Mouse (Mus musculus): ENCODE data around the gene Fndc3b. TPM values are rescaled to one million over a fixed set of nuclear protein-coding genes. Genes with fewer than 3 reads are reported as not detected.

Fndc3b gene
- total RNA-seq, 2 experiments from 2014 or later: 20.6 to 22.0 TPM

- DNase-seq: no peak
These were observed 40.7 kb downstream of the Fndc3b start for GRCm38 (mm10) chr3:27670416-27670815.

GRCm38 (mm10) chr3:27667280-27667679 is 43.8 kb downstream of the Fndc3b start:
- no peak for DNase-seq

- DNase-seq: no peak
These were observed 45.8 kb downstream of the Fndc3b start for GRCm38 (mm10) chr3:27665338-27665737.

GRCm38 (mm10) chr3:27663221-27663620 is 47.9 kb downstream of the Fndc3b start:
- no peak for DNase-seq

- DNase-seq: no peak
These were observed 52.8 kb downstream of the Fndc3b start for GRCm38 (mm10) chr3:27658198-27658763.

GRCm38 (mm10) chr3:27656764-27657390 is 54.2 kb downstream of the Fndc3b start:
- DNase-seq: peak; percentile 66

GRCm38 (mm10) chr3:27655673-27656072 is 55.4 kb downstream of the Fndc3b start:
- DNase-seq: no peak

- no peak for DNase-seq
These were observed 56.1 kb downstream of the Fndc3b start for GRCm38 (mm10) chr3:27655042-27655441.

- DNase-seq: no peak
These were observed 58.6 kb downstream of the Fndc3b start for GRCm38 (mm10) chr3:27652451-27653011.

- DNase-seq: no peak
These were observed 59.4 kb downstream of the Fndc3b start for GRCm38 (mm10) chr3:27651731-27652130.

GRCm38 (mm10) chr3:27650083-27650482 is 61.0 kb downstream of the Fndc3b start:
- no peak for DNase-seq

- no peak for DNase-seq
These were observed 61.8 kb downstream of the Fndc3b start for GRCm38 (mm10) chr3:27649316-27649715.

- no peak for DNase-seq
These were observed 68.7 kb downstream of the Fndc3b start for GRCm38 (mm10) chr3:27642381-27642780.

- DNase-seq: no peak
These were observed 71.4 kb downstream of the Fndc3b start for GRCm38 (mm10) chr3:27639701-27640100.

- DNase-seq: no peak
These were observed 74.0 kb downstream of the Fndc3b start for GRCm38 (mm10) chr3:27637046-27637661.

GRCm38 (mm10) chr3:27635776-27636175 is 75.3 kb downstream of the Fndc3b start:
- DNase-seq: no peak

GRCm38 (mm10) chr3:27632880-27633279 is 78.2 kb downstream of the Fndc3b start:
- no peak for DNase-seq

- DNase-seq: peak; percentile 82
These were observed 80.0 kb downstream of the Fndc3b start for GRCm38 (mm10) chr3:27631112-27631511.

- no peak for DNase-seq
These were observed 81.4 kb downstream of the Fndc3b start for GRCm38 (mm10) chr3:27629716-27630115.

GRCm38 (mm10) chr3:27626301-27626700 is 84.8 kb downstream of the Fndc3b start:
- DNase-seq: no peak

- no peak for DNase-seq
These were observed 85.5 kb downstream of the Fndc3b start for GRCm38 (mm10) chr3:27625592-27625985.

GRCm38 (mm10) chr3:27624974-27625591 is 86.0 kb downstream of the Fndc3b start:
- no peak for DNase-seq

GRCm38 (mm10) chr3:27622451-27622850 is 88.7 kb downstream of the Fndc3b start:
- DNase-seq: no peak

All from gastrocnemius, postnatal 25 days (tissue).